Mouse (Mus musculus): ENCODE measurements around the gene Trmt10a. TPM values are rescaled to one million over a fixed set of nuclear protein-coding genes. Genes with fewer than 3 reads are reported as not detected.

Gene Trmt10a
- 0.11 and 0.21 TPM in 2 replicates for polyA plus RNA-seq (2012; rRNA removed)

DNA sequence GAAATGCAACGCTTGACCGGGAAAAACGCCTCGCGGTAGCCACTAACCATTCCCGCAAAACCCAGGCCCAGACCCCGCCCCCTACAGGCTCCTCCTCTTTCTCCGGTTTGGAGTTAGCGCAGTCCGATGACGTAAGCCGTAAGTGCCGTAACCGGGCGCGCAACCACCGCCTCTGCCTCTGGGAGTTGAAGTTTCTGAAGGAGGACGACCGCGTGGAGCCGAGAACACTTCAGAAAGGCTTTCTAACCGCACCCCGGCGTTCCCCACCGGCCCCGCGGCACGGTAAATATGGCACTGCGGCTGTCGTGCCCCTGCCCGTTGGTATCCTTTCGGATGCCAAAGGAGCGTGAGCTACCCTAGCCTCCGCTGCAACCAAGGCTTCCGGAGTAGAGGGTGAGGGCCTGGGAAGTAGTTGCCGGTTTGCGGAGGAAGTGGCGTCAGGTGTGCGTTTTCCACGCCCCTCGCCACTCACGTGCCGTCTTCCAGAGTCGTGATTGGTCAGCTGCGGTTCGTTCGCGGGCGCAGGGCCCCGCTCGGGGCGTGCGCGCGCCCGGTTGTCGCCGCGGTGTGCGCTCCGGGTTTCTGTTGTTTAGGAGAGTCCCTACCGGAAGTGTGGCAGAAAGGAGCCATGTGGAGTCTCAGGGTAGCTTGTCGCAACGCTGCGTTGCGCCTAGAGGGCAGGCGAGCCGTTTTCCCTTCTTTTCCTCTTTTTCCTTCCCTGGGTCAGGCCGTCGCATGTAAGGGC lies at the start of gene Trmt10a:
Gene Trmt10a, plus strand, starts transcription at position 134 of the 745 bp plus-strand sequence.

DNA sequence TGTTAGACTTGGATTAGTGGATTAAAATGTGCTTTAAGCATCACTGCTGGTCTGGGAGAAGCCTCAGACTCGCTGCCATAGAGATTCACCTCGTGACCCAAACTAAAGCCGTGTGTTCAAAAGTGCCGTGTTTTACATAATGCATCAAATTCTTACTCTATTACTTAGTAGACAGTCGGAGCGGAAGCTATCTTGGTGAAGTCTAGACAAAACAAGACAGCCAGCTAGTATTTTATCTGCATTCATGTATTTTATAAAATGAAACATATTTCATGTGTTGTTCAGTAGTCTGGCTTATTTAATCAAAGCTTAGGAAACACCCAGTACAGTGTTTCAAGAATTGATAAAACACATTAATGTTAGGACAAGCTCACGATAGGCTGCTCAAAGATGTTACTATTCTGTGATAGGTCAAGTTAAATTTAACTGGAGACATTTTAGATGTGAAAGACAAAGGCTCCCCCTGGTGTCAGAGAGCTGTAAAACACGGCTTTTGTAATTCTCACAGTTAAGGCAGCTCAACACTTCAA lies 1.5 kb downstream of the Trmt10a start, which contains the start of gene Mttp:
Gene Mttp, minus strand, starts transcription at position 327 of the 530 bp plus-strand sequence.

GRCm38 (mm10) chr3:138193683-138194302 lies 50.5 kb downstream of the Trmt10a start, which contains the start of gene 4930579F01Rik:
TSS of gene 4930579F01Rik (minus strand) at chr3:138193825.

Other genes with a start within 250 kb of the Trmt10a start
- 6.4 and 7.1 TPM in 2 replicates for gene Lamtor3, start 224.9 kb upstream of the Trmt10a start, polyA plus RNA-seq (2012; rRNA removed)
- gene Dapp1, start 161.9 kb upstream of the Trmt10a start, polyA plus RNA-seq (2012; rRNA removed) = 2.4 and 3.7 TPM in 2 replicates
- 0.30 and 0.47 TPM in 2 replicates for gene 1110002E22Rik, start 78.4 kb upstream of the Trmt10a start, polyA plus RNA-seq (2012; rRNA removed)
- gene Gm5105, start 76.1 kb upstream of the Trmt10a start, polyA plus RNA-seq (2012; rRNA removed) = not detected in 2 replicates
- 0.13 and 0.24 TPM in 2 replicates for gene Mttp, start 1.5 kb downstream of the Trmt10a start, polyA plus RNA-seq (2012; rRNA removed)
- gene 4930579F01Rik, start 50.4 kb downstream of the Trmt10a start, polyA plus RNA-seq (2012; rRNA removed) = not detected in 2 replicates
- 11.4 and 14.1 TPM in 2 replicates for gene Adh7, start 74.3 kb downstream of the Trmt10a start, polyA plus RNA-seq (2012; rRNA removed)
- 18.9 and 21.4 TPM in 2 replicates for gene Adh1, start 117.5 kb downstream of the Trmt10a start, polyA plus RNA-seq (2012; rRNA removed)
- 0.15 TPM in 2 replicates for gene Adh6a, start 169.8 kb downstream of the Trmt10a start, polyA plus RNA-seq (2012; rRNA removed)
- gene Adh6b, start 198.3 kb downstream of the Trmt10a start, polyA plus RNA-seq (2012; rRNA removed) = 0.14 TPM in 1 of 2 replicates, not detected in the other

Measured in stomach, adult 2 months (tissue).